In genomic region chr7:127393157-127393943, GRCm38 (mm10) we compare ENCODE assay signal across 8 mouse cellular contexts. TPM values are rescaled to one million over a fixed set of nuclear protein-coding genes. Genes with fewer than 3 reads are reported as not detected.
DNase-seq lines count a peak whose midpoint lies in the region; ATAC-seq lines count a peak whose summit lies in the region.

Gene E430018J23Rik, minus strand, starts transcription at chr7:127393629.

- H3K27me3 ChIP-seq in hindbrain, embryonic 12.5 days: no peaks in the 10 kb centered on the region

- H3K9ac ChIP-seq in hindbrain, embryonic 12.5 days: peak within 1 kb of the TSS; percentile 85

- H3K36me3 ChIP-seq in hindbrain, embryonic 12.5 days: peaks cover 8% of the 10 kb centered on the region

- peak within 1 kb of the TSS; percentile 88 for H3K4me2 ChIP-seq in hindbrain, embryonic 12.5 days (replicated peaks)

- WGBS in hindbrain, embryonic 12.5 days: under 1% methylated on average over 45 of the region's 45 CpGs

- ATAC-seq in hindbrain, embryonic 12.5 days (ENCODE audit: low FRiP score): peak; percentile 91

- DNase-seq in NIH3T3 (ENCODE audit: low read depth): peak; percentile 99
- peak; percentile 99 for DNase-seq in cerebellum, postnatal 10 days
- DNase-seq in frontal cortex, postnatal 10 days (ENCODE audit: low spot score in 2 of 2): peak; percentile 91 to 95
- peak; percentile 94 to 99 for DNase-seq in layer of hippocampus, postnatal 14 days (ENCODE audit: low spot score in 2 of 2)
- peak; percentile 99 for DNase-seq in lung, postnatal 14 days
- peak; percentile 98 for DNase-seq in retina, adult 2 months (ENCODE audit: low read depth, low spot score)
- peak; percentile 90 to 91 for DNase-seq in thymus, postnatal 36 days

- H3K4me1 ChIP-seq in hindbrain, embryonic 12.5 days: peaks cover 11% of the 10 kb centered on the region

- peak within 1 kb of the TSS; percentile 70 for H3K4me3 ChIP-seq in hindbrain, embryonic 12.5 days

- H3K9me3 ChIP-seq in hindbrain, embryonic 12.5 days (replicated peaks): no peaks in the 10 kb centered on the region

- peak within 1 kb of the TSS; percentile 88 for H3K27ac ChIP-seq in hindbrain, embryonic 12.5 days

RNA-seq across cellular contexts. Expression of gene E430018J23Rik, which starts in this region (rescaled TPM):
- polyA plus RNA-seq in hindbrain, embryonic 12.5 days (2016; fragmentation: Nextera tagmentation; extraction: Ambion mirVana): 6.4 and 6.8 TPM in 2 replicates
- 1 to 10 TPM; 6.1 to 7.4 TPM for total RNA-seq in layer of hippocampus, postnatal 14 days (2021)

Comparison
In these comparisons a context has a peak if more than half of its experiments do, and no peak if none do; other contexts are left out.
1. Peak in every context shown above with its lines: DNase-seq, ATAC-seq, H3K4me3 ChIP-seq and H3K27ac ChIP-seq.